Mouse (Mus musculus): ENCODE measurements around the gene Slc12a7. TPM values are rescaled to one million over a fixed set of nuclear protein-coding genes. Genes with fewer than 3 reads are reported as not detected.

Slc12a7 gene
- polyA plus RNA-seq, 1 experiment: 104 TPM

GRCm38 (mm10) chr13:73713204-73713603 is 19.7 kb upstream of the Slc12a7 start:
- Histone ChIP-seq H3K4me1 (ENCODE audit: control insufficient read depth, insufficient read depth, low read length) (peaks cover 21% of the 10 kb centered on the region), H3K27me3 (replicated peaks; ENCODE audit: control insufficient read depth, insufficient read depth, low read length) (no peaks in the 10 kb centered on the region), H3K36me3 (ENCODE audit: control insufficient read depth, insufficient read depth, low read length) (no peaks in the 10 kb centered on the region), H3K27ac (ENCODE audit: insufficient read depth, low read depth, low read length) (peak overlapping the region; percentile 32; the same call in 1 of the 2 replicates), H3K4me3 (ENCODE audit: insufficient read depth, low read depth, low read length) (no peak overlapping the region)
- WGBS: 66% methylated on average over 4 of the region's 4 CpGs
- DNase-seq: no peak
- no peak for TF ChIP-seq CTCF (conservative IDR thresholded peaks at IDR 0.05; ENCODE audit: insufficient read depth, insufficient read length, low read depth, low read length)
- TF ChIP-seq POLR2A (IDR thresholded peaks at IDR 0.05; ENCODE audit: low read depth, low read length): no peak

DNA sequence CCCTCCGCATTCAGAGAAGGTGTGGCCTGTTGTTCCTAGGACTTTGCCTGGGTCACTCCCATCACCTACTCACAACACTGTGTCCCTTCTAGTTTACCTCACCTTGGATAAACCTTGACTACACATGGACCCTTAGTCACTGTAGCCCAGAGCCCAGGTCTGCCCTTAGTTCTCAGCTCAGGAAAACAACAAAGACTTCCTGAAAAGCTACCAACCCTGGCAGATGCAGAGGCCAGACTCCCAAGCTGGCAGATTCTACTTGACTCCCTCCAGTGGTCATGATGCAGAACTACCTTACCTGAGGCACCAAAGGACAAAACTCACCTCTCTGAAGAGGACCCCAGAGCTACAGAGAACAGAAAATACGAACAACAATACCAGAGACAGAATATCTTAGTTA is 18.9 kb upstream of the Slc12a7 start:
- Histone ChIP-seq H3K36me3 (ENCODE audit: control insufficient read depth, insufficient read depth, low read length) (no peaks in the 10 kb centered on the region), H3K27ac (ENCODE audit: insufficient read depth, low read depth, low read length) (peak overlapping the region; percentile 12; the same call in 1 of the 2 replicates), H3K4me1 (ENCODE audit: control insufficient read depth, insufficient read depth, low read length) (peaks cover 21% of the 10 kb centered on the region), H3K27me3 (replicated peaks; ENCODE audit: control insufficient read depth, insufficient read depth, low read length) (no peaks in the 10 kb centered on the region), H3K4me3 (ENCODE audit: insufficient read depth, low read depth, low read length) (no peak overlapping the region)
- TF ChIP-seq POLR2A (IDR thresholded peaks at IDR 0.05; ENCODE audit: low read depth, low read length): no peak
- peak; percentile 63 for TF ChIP-seq CTCF (conservative IDR thresholded peaks at IDR 0.05; ENCODE audit: insufficient read depth, insufficient read length, low read depth, low read length)
- peak; percentile 66 for DNase-seq
- WGBS: 62% methylated on average over 2 of the region's 2 CpGs

GRCm38 (mm10) chr13:73718225-73718624 is 14.7 kb upstream of the Slc12a7 start:
- peak; percentile 90 for DNase-seq
- H3K4me1 ChIP-seq (ENCODE audit: control insufficient read depth, insufficient read depth, low read length): no peaks in the 10 kb centered on the region; the same call in 1 of the 2 replicates
- no peaks in the 10 kb centered on the region for H3K36me3 ChIP-seq (ENCODE audit: control insufficient read depth, insufficient read depth, low read length)
- WGBS: 1% methylated on average over 2 of the region's 2 CpGs
- no peaks in the 10 kb centered on the region for H3K27me3 ChIP-seq (replicated peaks; ENCODE audit: control insufficient read depth, insufficient read depth, low read length)
- H3K4me3 ChIP-seq (ENCODE audit: insufficient read depth, low read depth, low read length): no peak overlapping the region
- no peak overlapping the region for H3K27ac ChIP-seq (ENCODE audit: insufficient read depth, low read depth, low read length)
- TF ChIP-seq POLR2A (IDR thresholded peaks at IDR 0.05; ENCODE audit: low read depth, low read length) (no peak), CTCF (conservative IDR thresholded peaks at IDR 0.05; ENCODE audit: insufficient read depth, insufficient read length, low read depth, low read length) (peak; percentile 70)

DNA sequence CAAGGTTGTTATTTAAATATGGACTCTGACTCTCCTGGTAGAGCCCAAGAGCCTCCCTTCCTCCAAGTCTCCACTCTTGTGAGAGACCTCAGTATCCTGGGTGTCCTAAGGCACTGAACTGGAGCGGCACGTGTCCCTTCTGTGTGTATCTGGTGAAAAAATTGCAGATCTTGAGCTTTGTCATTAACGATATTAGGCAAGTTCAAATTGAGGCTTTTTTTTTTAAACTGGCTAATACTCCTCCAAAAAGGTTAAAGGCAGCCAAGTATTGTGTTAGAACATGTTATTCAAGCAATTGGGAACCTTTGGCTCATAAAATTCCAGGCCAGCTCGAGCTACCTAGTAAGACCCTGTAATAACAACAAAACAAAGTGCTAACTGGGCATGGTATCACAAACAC is 12.7 kb upstream of the Slc12a7 start:
- no peak overlapping the region for H3K4me3 ChIP-seq (ENCODE audit: insufficient read depth, low read depth, low read length)
- no peaks in the 10 kb centered on the region for H3K27me3 ChIP-seq (replicated peaks; ENCODE audit: control insufficient read depth, insufficient read depth, low read length)
- H3K4me1 ChIP-seq (ENCODE audit: control insufficient read depth, insufficient read depth, low read length): no peaks in the 10 kb centered on the region; the same call in 1 of the 2 replicates
- peak; percentile 79 for DNase-seq
- H3K36me3 ChIP-seq (ENCODE audit: control insufficient read depth, insufficient read depth, low read length): no peaks in the 10 kb centered on the region
- WGBS: 53% methylated on average over 4 of the region's 4 CpGs
- peak overlapping the region; percentile 86 for H3K27ac ChIP-seq (ENCODE audit: insufficient read depth, low read depth, low read length)
- TF ChIP-seq POLR2A (IDR thresholded peaks at IDR 0.05; ENCODE audit: low read depth, low read length) (no peak), CTCF (conservative IDR thresholded peaks at IDR 0.05; ENCODE audit: insufficient read depth, insufficient read length, low read depth, low read length) (no peak)

DNA sequence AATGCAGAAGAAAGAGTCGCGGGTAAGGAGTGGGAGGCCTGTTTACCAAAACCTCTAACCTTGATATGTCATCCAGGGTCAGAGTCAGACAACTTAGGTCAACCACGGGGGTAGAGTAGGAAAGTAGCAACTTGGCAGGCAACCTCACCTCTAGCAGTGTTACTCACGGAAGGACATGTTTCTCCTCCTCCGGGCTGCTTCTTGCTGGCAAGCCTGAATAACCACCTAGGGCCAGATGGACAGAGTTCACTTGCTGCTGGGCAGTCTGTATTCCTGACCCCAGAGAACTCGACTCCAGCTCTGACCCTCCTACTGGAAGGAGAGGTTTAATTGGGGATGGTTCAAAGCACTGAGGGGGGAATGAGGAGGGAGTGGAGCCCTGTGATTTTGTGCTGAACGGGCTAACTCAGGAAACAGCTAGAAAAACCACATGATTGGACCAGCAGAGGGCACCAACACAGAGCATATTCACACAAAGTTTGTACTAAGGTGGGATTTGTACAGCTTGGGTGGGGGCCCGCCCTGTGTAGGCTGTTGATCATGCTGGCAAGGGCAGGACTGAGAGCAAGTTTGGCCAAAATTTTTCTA is 9.7 kb upstream of the Slc12a7 start:
- 23% methylated on average over 8 of the region's 8 CpGs for WGBS
- TF ChIP-seq CTCF (conservative IDR thresholded peaks at IDR 0.05; ENCODE audit: insufficient read depth, insufficient read length, low read depth, low read length) (peak; percentile 59), POLR2A (IDR thresholded peaks at IDR 0.05; ENCODE audit: low read depth, low read length) (no peak)
- peak; percentile 90 for DNase-seq

DNA sequence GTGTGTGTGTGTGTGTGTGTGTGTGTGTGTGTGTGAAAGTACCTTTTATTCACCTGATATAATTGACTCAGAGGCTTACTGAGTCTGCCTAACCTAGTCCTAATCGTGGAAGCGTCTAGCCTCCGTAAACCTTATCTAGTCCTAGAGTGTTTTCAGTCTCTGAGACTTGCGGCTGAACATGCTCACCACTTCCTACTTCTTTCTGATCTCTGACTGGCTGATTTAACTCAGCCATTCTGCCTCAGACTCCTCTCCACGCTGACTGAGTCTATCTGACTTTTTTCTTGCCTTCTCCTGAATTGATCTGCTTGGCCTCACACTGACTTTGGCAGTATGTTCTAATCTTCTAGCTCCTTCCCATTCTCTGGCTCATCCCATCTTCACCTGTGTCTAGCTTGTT is 7.6 kb upstream of the Slc12a7 start:
- DNase-seq: no peak
- Histone ChIP-seq H3K27me3 (replicated peaks; ENCODE audit: control insufficient read depth, insufficient read depth, low read length) (no peaks in the 10 kb centered on the region), H3K4me1 (ENCODE audit: control insufficient read depth, insufficient read depth, low read length) (no peaks in the 10 kb centered on the region), H3K27ac (ENCODE audit: insufficient read depth, low read depth, low read length) (no peak overlapping the region), H3K4me3 (ENCODE audit: insufficient read depth, low read depth, low read length) (no peak overlapping the region), H3K36me3 (ENCODE audit: control insufficient read depth, insufficient read depth, low read length) (no peaks in the 10 kb centered on the region)
- WGBS: 83% methylated on average over 5 of the region's 5 CpGs
- TF ChIP-seq CTCF (conservative IDR thresholded peaks at IDR 0.05; ENCODE audit: insufficient read depth, insufficient read length, low read depth, low read length) (no peak), POLR2A (IDR thresholded peaks at IDR 0.05; ENCODE audit: low read depth, low read length) (no peak)

More for the DNA sequence above, 9.7 kb upstream of the Slc12a7 start:
- Histone ChIP-seq H3K27me3 (replicated peaks; ENCODE audit: control insufficient read depth, insufficient read depth, low read length) (no peaks in the 10 kb centered on the region), H3K4me3 (ENCODE audit: insufficient read depth, low read depth, low read length) (no peak overlapping the region), H3K36me3 (ENCODE audit: control insufficient read depth, insufficient read depth, low read length) (no peaks in the 10 kb centered on the region), H3K27ac (ENCODE audit: insufficient read depth, low read depth, low read length) (peak overlapping the region; percentile 75), H3K4me1 (ENCODE audit: control insufficient read depth, insufficient read depth, low read length) (no peaks in the 10 kb centered on the region)

DNA sequence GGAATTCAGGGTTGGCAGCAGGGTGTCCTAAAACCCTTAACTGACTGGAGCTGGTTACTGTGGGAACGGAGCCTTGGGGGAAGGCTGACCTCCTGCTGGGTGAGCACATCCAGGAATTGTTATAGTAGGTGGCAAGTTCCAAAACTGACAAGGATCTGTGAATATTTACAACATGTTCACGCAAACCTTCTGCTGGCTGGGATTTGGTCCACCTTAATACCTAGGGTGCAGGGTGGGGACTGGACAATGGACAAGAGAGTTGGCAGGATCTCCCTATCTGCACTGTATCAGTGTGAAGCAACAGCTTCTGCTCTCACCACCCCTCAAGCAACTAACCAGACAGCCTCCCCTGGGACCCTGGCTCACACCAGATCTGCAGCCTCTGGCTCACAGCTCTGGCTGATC is 5.3 kb upstream of the Slc12a7 start:
- Histone ChIP-seq H3K36me3 (ENCODE audit: control insufficient read depth, insufficient read depth, low read length) (no peaks in the 10 kb centered on the region), H3K27me3 (replicated peaks; ENCODE audit: control insufficient read depth, insufficient read depth, low read length) (no peaks in the 10 kb centered on the region), H3K4me3 (ENCODE audit: insufficient read depth, low read depth, low read length) (no peak overlapping the region), H3K27ac (ENCODE audit: insufficient read depth, low read depth, low read length) (peak overlapping the region; percentile 80; the same call in 1 of the 2 replicates), H3K4me1 (ENCODE audit: control insufficient read depth, insufficient read depth, low read length) (0 out of 2 replicates have a peak, but pooled peaks cover 3% of the 10 kb centered on the region)
- 56% methylated on average over 2 of the region's 2 CpGs for WGBS
- no peak for TF ChIP-seq CTCF (conservative IDR thresholded peaks at IDR 0.05; ENCODE audit: insufficient read depth, insufficient read length, low read depth, low read length)
- no peak for TF ChIP-seq POLR2A (IDR thresholded peaks at IDR 0.05; ENCODE audit: low read depth, low read length)
- DNase-seq: peak; percentile 82
